Mouse (Mus musculus) hindbrain, embryonic 14.5 days (tissue): ENCODE measurements at regions not wholly inside any gene's neighbourhood (a gene's known extent, or its start where the extent isn't known, plus 50 kb on each side); places are given as distances from the start of the nearest gene placed in this dataset.

Experiments
- ATAC-seq: fragments of 200-750 bp; cut with Nextera tagmentation; 2 replicates; pipeline ENCODE4 v1.8.0; 2017; ENCODE audit warnings: moderate number of reproducible peaks, mild to moderate bottlenecking, moderate TSS enrichment, moderate library complexity; ENCODE audit not compliant: low FRiP score
- DNase-seq: peaks from one replicate; pipeline ENCODE4 v3.0.0-alpha.2; 2015; ENCODE audit warnings: low spot score
- H3K27ac ChIP-seq: fragments of 300-500 bp; sonication (generic); 2 replicates; pipeline ENCODE4 v1.5.1; 2014; ENCODE audit warnings: mild to moderate bottlenecking, moderate library complexity
- H3K27me3 ChIP-seq: fragments of 300-500 bp; sonication (generic); 2 replicates; pipeline ENCODE4 v1.6.1; 2014; ENCODE audit warnings: mild to moderate bottlenecking, low read length, mixed read lengths; ENCODE audit not compliant: control insufficient read depth, insufficient read depth
- H3K36me3 ChIP-seq: fragments of 300-500 bp; sonication (generic); replicated peaks from 2 replicates; pipeline ENCODE4 v1.6.1; 2014; ENCODE audit not compliant: control insufficient read depth, insufficient read depth
- H3K4me1 ChIP-seq: fragments of 300-500 bp; sonication (generic); replicated peaks from 2 replicates; pipeline ENCODE4 v1.6.1; 2014; ENCODE audit warnings: antibody characterized with exemption, low read length, mixed read lengths; ENCODE audit not compliant: control insufficient read depth, insufficient read depth
- H3K4me2 ChIP-seq: fragments of 300-500 bp; sonication (generic); replicated peaks from 2 replicates; pipeline ENCODE4 v1.6.1; 2014; ENCODE audit warnings: mild to moderate bottlenecking, moderate library complexity
- H3K4me3 ChIP-seq: fragments of 300-500 bp; sonication (generic); replicated peaks from 2 replicates; pipeline ENCODE4 v1.5.1; 2014; ENCODE audit warnings: mild to moderate bottlenecking, low read length
- H3K9ac ChIP-seq: fragments of 300-500 bp; sonication (generic); 2 replicates; pipeline ENCODE4 v1.6.1; 2014
- H3K9me3 ChIP-seq: fragments of 300-500 bp; sonication (generic); 2 replicates; pipeline ENCODE4 v1.6.1; 2016; ENCODE audit warnings: low read length; ENCODE audit not compliant: control insufficient read depth
- WGBS: fragments of 180-500 bp; shearing (Covaris S2); extraction: QIAGEN DNeasy Blood & Tissue Kit; methylation state at CpG from one replicate; pipeline ENCODE4 v1.1.7; 2014; 5-methylcytosine and 5-hydroxymethylcytosine counted together

- Histone ChIP-seq H3K4me2 (no peak overlapping the region), H3K9me3 (no peaks in the 10 kb centered on the region), H3K27me3 (no peaks in the 10 kb centered on the region), H3K36me3 (no peaks in the 10 kb centered on the region), H3K9ac (no peak overlapping the region), H3K4me1 (no peaks in the 10 kb centered on the region), H3K4me3 (no peak overlapping the region), H3K27ac (no peak overlapping the region)
- ATAC-seq (no peak), DNase-seq (no peak)
- WGBS = 93% methylated on average over 2 of the region's 2 CpGs
Measured at GRCm38 (mm10) chr14:33865746-33866145, 57.6 kb upstream of the Gdf10 start.

GRCm38 (mm10) chr14:33867674-33868073 lies 55.7 kb upstream of the Gdf10 start:
- no peak for DNase-seq
- H3K4me1 ChIP-seq = no peaks in the 10 kb centered on the region
- no peaks in the 10 kb centered on the region for H3K9me3 ChIP-seq
- H3K27me3 ChIP-seq = no peaks in the 10 kb centered on the region
- no peak for ATAC-seq
- no peaks in the 10 kb centered on the region for H3K36me3 ChIP-seq
- H3K4me2 ChIP-seq = no peak overlapping the region
- no peak overlapping the region for H3K27ac ChIP-seq
- no peak overlapping the region for H3K4me3 ChIP-seq
- WGBS = 90% methylated on average over 3 of the region's 3 CpGs
- no peak overlapping the region for H3K9ac ChIP-seq
